Mouse (Mus musculus) C2C12 (cell line): Measurements from ENCODE around the gene Dcdc2a.

ENCODE experiments used
- CEBPB ChIP-seq: IDR thresholded peaks from one replicate; pipeline ENCODE4 v1.6.1; 2011; ENCODE audit warnings: low read depth, mild to moderate bottlenecking, control low read depth, moderate library complexity
- CTCF ChIP-seq: IDR thresholded peaks from one replicate; pipeline ENCODE4 v1.5.1; 2011; ENCODE audit not compliant: control insufficient read depth, insufficient read depth, insufficient read length
- MAX ChIP-seq: IDR thresholded peaks from one replicate; pipeline ENCODE4 v1.6.1; 2011; ENCODE audit warnings: mild to moderate bottlenecking, control low read depth
- MYOD1 ChIP-seq: IDR thresholded peaks from one replicate; pipeline ENCODE4 v1.6.1; 2011; ENCODE audit warnings: low read depth; ENCODE audit not compliant: control insufficient read depth, insufficient read length
- USF1 ChIP-seq: IDR thresholded peaks from one replicate; pipeline ENCODE4 v1.6.1; 2011; ENCODE audit warnings: low read depth, mild to moderate bottlenecking, control low read depth, moderate library complexity

GRCm38 (mm10) chr13:25257608-25258007, 201.8 kb downstream of the Dcdc2a start:
- TF ChIP-seq USF1 (no peak), CTCF (no peak), MAX (no peak), CEBPB (no peak), MYOD1 (no peak)
